Mouse (Mus musculus) midbrain, postnatal 0 days (tissue): Measurements from ENCODE around the gene Fam20b. TPM values are rescaled to one million over a fixed set of nuclear protein-coding genes. Genes with fewer than 3 reads are reported as not detected.
A peak's percentile ranks its signal among the peaks of the same experiment; 100 is the strongest.

Source experiments
- ATAC-seq: fragments of 200-750 bp; cut with Nextera tagmentation; 2 replicates; pipeline ENCODE4 v1.8.0; 2017; ENCODE audit warnings: moderate number of reproducible peaks, mild to moderate bottlenecking, moderate TSS enrichment, moderate library complexity; ENCODE audit not compliant: low FRiP score
- DNase-seq: peaks from one replicate; pipeline ENCODE4 v3.0.0-alpha.2; 2015; ENCODE audit warnings: low spot score
- H3K27ac ChIP-seq: fragments of 300-500 bp; sonication (generic); 2 replicates; pipeline ENCODE4 v1.5.1; 2014; ENCODE audit warnings: low read depth, mild to moderate bottlenecking, low read length, mixed read lengths
- H3K27me3 ChIP-seq: fragments of 300-500 bp; sonication (generic); 2 replicates; pipeline ENCODE4 v1.6.1; 2014; ENCODE audit warnings: low read length, control low read depth, mixed read lengths; ENCODE audit not compliant: insufficient read depth
- H3K36me3 ChIP-seq: fragments of 300-500 bp; sonication (generic); 2 replicates; pipeline ENCODE4 v1.6.1; 2014; ENCODE audit warnings: low read length, control low read depth, mixed read lengths; ENCODE audit not compliant: insufficient read depth
- H3K4me1 ChIP-seq: fragments of 300-500 bp; sonication (generic); 2 replicates; pipeline ENCODE4 v1.6.1; 2014; ENCODE audit warnings: mild to moderate bottlenecking, control low read depth, antibody characterized with exemption, low read length, mixed read lengths; ENCODE audit not compliant: insufficient read depth
- H3K4me2 ChIP-seq: fragments of 300-500 bp; sonication (generic); 2 replicates; pipeline ENCODE4 v1.6.1; 2014; ENCODE audit warnings: low read depth, mild to moderate bottlenecking, low read length, mixed read lengths; ENCODE audit not compliant: poor library complexity, severe bottlenecking
- H3K4me3 ChIP-seq: fragments of 300-500 bp; sonication (generic); 2 replicates; pipeline ENCODE4 v1.5.1; 2014; ENCODE audit warnings: low read depth, mild to moderate bottlenecking, low read length, moderate library complexity
- H3K9ac ChIP-seq: fragments of 300-500 bp; sonication (generic); replicated peaks from 2 replicates; pipeline ENCODE4 v1.6.1; 2014; ENCODE audit warnings: mild to moderate bottlenecking, low read length, moderate library complexity, mixed read lengths; ENCODE audit not compliant: poor library complexity, severe bottlenecking
- H3K9me3 ChIP-seq: fragments of 300-500 bp; sonication (generic); 2 replicates; pipeline ENCODE4 v1.6.1; 2016; ENCODE audit warnings: low read length, control low read depth
- CTCF ChIP-seq: IDR thresholded peaks from 2 replicates; pipeline ENCODE4 v1.5.1; 2016; ENCODE audit warnings: antibody characterized with exemption, mild to moderate bottlenecking
- WGBS: fragments of 180-500 bp; shearing (Covaris S2); extraction: QIAGEN DNeasy Blood & Tissue Kit; methylation state at CpG from one replicate; pipeline ENCODE4 v1.1.7; 2014; 5-methylcytosine and 5-hydroxymethylcytosine counted together
- polyA plus RNA-seq: library from polyadenylated mRNA; unstranded; fragments of >200 nt; fragmentation: Nextera tagmentation; extraction: Ambion mirVana; gene quantifications from 2 replicates; pipeline ENCODE4 v1.2.1, GENCODE M21; 2015
- total RNA-seq: library from RNA; depleted of rRNA; stranded (reverse); fragments of >200 nt; gene quantifications from 2 replicates; pipeline ENCODE4 v1.2.3, GENCODE M21; 2014

Gene Fam20b
- total and polyA plus RNA-seq, 2 experiments from 2014 or later = 32.3 to 69.9 TPM

DNA sequence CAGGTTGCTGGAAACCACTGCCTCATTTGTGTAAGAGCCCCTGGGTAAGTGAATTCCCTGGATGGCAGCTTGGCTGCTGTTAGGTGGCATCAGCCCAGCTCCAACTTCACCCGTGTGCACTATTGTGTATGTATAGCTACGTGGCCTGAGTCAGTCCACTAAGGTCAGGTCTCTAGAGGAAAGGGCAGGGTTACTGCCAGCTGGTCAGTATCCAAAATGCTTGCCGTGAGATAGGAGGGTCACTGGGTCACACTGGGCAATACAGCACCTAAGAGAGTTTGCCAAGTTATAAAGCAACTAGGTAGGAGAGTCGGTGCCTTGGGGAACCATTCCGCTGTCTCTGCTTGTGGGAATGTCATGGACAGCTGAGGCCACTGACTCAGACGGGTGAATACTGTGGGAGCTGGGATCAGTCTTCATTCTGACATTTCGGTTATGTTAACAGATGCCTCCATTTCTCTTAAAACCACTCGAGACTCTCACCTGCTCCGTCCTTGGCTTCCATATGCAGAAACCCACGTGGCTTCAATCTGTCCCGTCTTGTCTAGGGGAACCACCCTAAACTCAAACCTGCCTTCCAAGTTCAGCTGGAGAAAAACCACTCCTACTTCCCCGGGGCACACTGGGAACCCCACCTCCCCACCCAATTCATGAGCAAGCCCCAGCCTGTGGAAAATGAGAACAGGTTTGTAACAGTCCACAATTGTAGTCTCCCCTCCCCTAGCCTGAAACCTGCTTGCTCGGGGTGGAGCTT is 58.8 kb downstream of the Fam20b start:
- Histone ChIP-seq H3K9ac (no peak overlapping the region), H3K27me3 (no peaks in the 10 kb centered on the region), H3K9me3 (no peaks in the 10 kb centered on the region), H3K27ac (no peak overlapping the region), H3K36me3 (0 out of 2 replicates have a peak, but pooled peaks cover 3% of the 10 kb centered on the region), H3K4me1 (no peaks in the 10 kb centered on the region), H3K4me3 (no peak overlapping the region), H3K4me2 (no peak overlapping the region)
- DNase-seq (no peak), ATAC-seq (no peak)
- 88% methylated on average over 13 of the region's 13 CpGs for WGBS
- no peak for TF ChIP-seq CTCF

DNA sequence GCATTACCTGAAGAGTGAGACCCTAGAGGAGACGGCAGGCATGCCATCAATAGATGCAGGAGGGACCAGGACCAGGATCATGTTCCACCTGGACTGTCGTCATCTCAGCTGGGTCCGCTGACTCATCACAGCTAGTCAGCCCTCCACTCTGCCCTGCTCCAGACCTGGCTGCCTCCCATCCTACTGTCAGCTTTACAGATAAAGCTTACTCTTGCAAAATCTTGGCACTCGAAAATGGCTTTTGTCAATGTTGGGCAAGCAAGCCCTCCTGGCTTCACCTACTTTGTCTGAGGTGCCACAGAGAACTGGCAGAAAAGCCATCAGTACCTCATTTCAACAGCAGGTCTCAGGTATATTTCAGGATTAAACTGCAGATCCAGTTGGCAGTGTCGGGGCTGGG is 60.2 kb downstream of the Fam20b start:
- ATAC-seq = no peak
- no peak overlapping the region for H3K4me3 ChIP-seq
- H3K9ac ChIP-seq = no peak overlapping the region
- no peaks in the 10 kb centered on the region for H3K4me1 ChIP-seq
- no peak for TF ChIP-seq CTCF
- H3K36me3 ChIP-seq = 0 out of 2 replicates have a peak, but pooled peaks cover 3% of the 10 kb centered on the region
- WGBS = 88% methylated on average over 5 of the region's 5 CpGs
- H3K4me2 ChIP-seq = no peak overlapping the region
- no peaks in the 10 kb centered on the region for H3K27me3 ChIP-seq
- no peak overlapping the region for H3K27ac ChIP-seq
- H3K9me3 ChIP-seq = no peaks in the 10 kb centered on the region
- DNase-seq = no peak

DNA sequence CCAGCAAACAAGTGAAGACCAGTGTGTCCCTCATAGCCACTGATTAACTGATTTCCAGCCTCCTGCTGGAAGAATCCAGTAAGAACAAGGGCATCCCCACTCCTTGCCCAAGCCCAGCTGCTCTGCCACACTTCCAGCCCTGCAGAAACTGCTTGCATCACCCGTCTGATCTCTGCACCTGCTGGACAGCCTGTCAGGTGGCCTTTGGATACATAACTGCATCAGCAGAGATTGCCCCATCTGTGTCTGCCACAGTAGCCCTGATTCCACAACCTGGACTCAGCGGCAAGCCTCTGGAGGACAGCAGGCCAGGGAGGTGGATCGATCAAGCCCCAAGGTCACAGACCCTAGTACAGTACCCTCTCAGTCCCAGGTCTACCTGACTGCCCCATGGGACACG is 61.4 kb downstream of the Fam20b start:
- H3K27me3 ChIP-seq = no peaks in the 10 kb centered on the region
- H3K4me2 ChIP-seq = no peak overlapping the region
- DNase-seq (no peak), ATAC-seq (no peak)
- H3K4me3 ChIP-seq = no peak overlapping the region
- H3K36me3 ChIP-seq = 0 out of 2 replicates have a peak, but pooled peaks cover 3% of the 10 kb centered on the region
- 89% methylated on average over 4 of the region's 4 CpGs for WGBS
- peak; percentile 13; the same call in 1 of the 2 replicates for TF ChIP-seq CTCF
- H3K27ac ChIP-seq = no peak overlapping the region
- H3K4me1 ChIP-seq = no peaks in the 10 kb centered on the region
- H3K9ac ChIP-seq = no peak overlapping the region
- no peaks in the 10 kb centered on the region for H3K9me3 ChIP-seq

DNA sequence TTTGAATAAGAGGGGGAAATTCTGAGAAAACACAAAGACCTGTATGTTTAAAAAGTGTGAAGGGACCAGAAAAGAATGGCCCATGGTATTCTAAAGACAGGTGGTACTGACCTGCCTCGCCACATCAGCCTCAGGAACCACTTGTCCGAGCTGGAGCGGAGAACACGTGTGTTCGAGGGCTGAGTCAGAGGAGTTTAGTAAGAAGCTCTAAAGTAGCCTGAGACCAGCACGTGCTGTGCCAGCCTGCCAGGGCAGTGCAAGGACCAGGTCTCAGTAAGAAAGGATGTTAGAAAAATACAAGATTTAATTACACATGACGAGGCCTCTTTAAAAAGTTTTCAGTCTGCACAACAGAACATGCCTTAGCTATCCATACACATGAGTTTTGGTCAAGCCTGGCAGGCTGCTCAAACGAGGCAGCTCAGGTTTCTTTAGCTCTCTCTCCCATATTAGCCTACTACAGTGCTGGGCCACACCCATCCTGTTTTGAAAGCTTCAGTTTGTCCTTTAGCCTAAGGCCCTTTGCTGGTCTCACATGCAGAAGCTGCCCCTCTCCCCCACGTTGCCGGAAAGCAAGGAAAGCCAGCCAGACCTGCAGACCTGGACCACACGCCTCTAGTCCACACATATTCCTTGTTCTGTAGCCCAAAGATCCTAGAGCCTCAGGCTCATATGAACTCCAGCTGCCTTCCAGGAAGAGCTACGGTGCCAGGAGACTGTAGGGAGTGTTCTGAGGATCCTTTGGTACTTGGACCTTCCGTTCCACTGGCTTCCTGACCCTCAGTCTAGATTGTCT is 64.0 kb downstream of the Fam20b start:
- no peaks in the 10 kb centered on the region for H3K27me3 ChIP-seq
- 0 out of 2 replicates have a peak, but pooled peaks cover 3% of the 10 kb centered on the region for H3K36me3 ChIP-seq
- no peak overlapping the region for H3K27ac ChIP-seq
- H3K4me3 ChIP-seq = no peak overlapping the region
- ATAC-seq (no peak), DNase-seq (no peak)
- H3K4me2 ChIP-seq = no peak overlapping the region
- TF ChIP-seq CTCF = no peak
- 84% methylated on average over 13 of the region's 13 CpGs for WGBS
- H3K9ac ChIP-seq = no peak overlapping the region
- H3K4me1 ChIP-seq = no peaks in the 10 kb centered on the region
- no peaks in the 10 kb centered on the region for H3K9me3 ChIP-seq

DNA sequence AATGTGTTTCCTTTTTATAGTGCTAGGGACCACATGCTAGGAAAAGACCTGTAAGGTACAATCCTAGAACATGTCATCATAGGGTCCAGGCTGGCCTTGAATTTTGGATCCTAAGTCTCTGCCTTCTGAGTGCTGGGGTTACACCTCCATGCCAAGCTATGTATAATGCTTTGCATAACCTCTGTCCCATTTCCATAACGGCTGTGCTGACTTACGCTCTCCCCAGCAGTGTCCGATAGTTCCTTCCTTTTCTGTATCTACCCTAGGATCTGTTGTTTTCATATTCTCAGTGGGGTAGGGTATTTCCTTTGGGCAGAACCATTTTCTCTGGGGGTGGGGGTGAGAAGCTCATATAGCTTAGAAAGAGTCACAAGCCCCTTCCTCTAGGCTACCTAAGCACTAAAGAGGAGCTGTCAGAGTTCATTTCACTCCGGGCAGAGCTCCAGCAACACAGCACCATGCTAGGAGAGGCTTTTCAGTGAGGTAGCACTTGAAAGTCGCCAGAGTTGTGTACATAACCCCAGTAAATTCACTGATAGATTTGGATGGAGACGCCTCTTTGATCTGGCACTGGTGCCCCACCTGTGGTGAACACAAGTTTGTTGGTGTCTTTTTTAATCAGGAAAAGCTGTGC is 66.6 kb downstream of the Fam20b start:
- Histone ChIP-seq H3K9me3 (no peaks in the 10 kb centered on the region), H3K27ac (no peak overlapping the region), H3K9ac (no peak overlapping the region), H3K4me1 (no peaks in the 10 kb centered on the region), H3K4me3 (no peak overlapping the region), H3K36me3 (no peaks in the 10 kb centered on the region), H3K27me3 (no peaks in the 10 kb centered on the region), H3K4me2 (no peak overlapping the region)
- 62% methylated on average over 6 of the region's 6 CpGs for WGBS
- no peak for TF ChIP-seq CTCF
- DNase-seq (no peak), ATAC-seq (no peak)
